Mouse (Mus musculus): ENCODE results near the gene Rapsn.
A peak's percentile ranks its signal among the peaks of the same experiment; 100 is the strongest.

The Rapsn gene

GRCm38 (mm10) chr2:91053181-91053933 is 17.9 kb downstream of the Rapsn start:
- peak; percentile 8; the same call in 1 of the 2 replicates for ATAC-seq (ENCODE audit: low TSS enrichment)

GRCm38 (mm10) chr2:91053934-91054382 is 18.5 kb downstream of the Rapsn start, which contains the start of gene Psmc3:
Gene Psmc3, plus strand, starts transcription at chr2:91054009.
- peak; percentile 97 for ATAC-seq (ENCODE audit: low TSS enrichment)

GRCm38 (mm10) chr2:91058435-91058834 is 23.0 kb downstream of the Rapsn start:
- ATAC-seq (ENCODE audit: low TSS enrichment): no peak

- no peak for ATAC-seq (ENCODE audit: low TSS enrichment)
These were observed 24.0 kb downstream of the Rapsn start for GRCm38 (mm10) chr2:91059376-91059775.

- peak; percentile 79 for ATAC-seq (ENCODE audit: low TSS enrichment)
These were observed 25.3 kb downstream of the Rapsn start for GRCm38 (mm10) chr2:91060544-91061355.

GRCm38 (mm10) chr2:91061849-91062481 is 26.5 kb downstream of the Rapsn start:
- ATAC-seq (ENCODE audit: low TSS enrichment): no peak

GRCm38 (mm10) chr2:91062779-91063606 is 27.6 kb downstream of the Rapsn start:
- ATAC-seq (ENCODE audit: low TSS enrichment): no peak

GRCm38 (mm10) chr2:91064211-91064610 is 28.8 kb downstream of the Rapsn start:
- ATAC-seq (ENCODE audit: low TSS enrichment): no peak

- ATAC-seq (ENCODE audit: low TSS enrichment): no peak
These were observed 30.1 kb downstream of the Rapsn start for GRCm38 (mm10) chr2:91065544-91065943.

- no peak for ATAC-seq (ENCODE audit: low TSS enrichment)
These were observed 31.0 kb downstream of the Rapsn start for GRCm38 (mm10) chr2:91066455-91066854.

GRCm38 (mm10) chr2:91068162-91068871 is 32.9 kb downstream of the Rapsn start:
- ATAC-seq (ENCODE audit: low TSS enrichment): no peak

GRCm38 (mm10) chr2:91068872-91069165 is 33.4 kb downstream of the Rapsn start:
- no peak for ATAC-seq (ENCODE audit: low TSS enrichment)

- ATAC-seq (ENCODE audit: low TSS enrichment): no peak
These were observed 34.0 kb downstream of the Rapsn start for GRCm38 (mm10) chr2:91069306-91070000.

GRCm38 (mm10) chr2:91070076-91070800 is 34.8 kb downstream of the Rapsn start, which contains the start of gene Slc39a13:
Gene Slc39a13, minus strand, starts transcription at chr2:91070417.
- peak; percentile 86 for ATAC-seq (ENCODE audit: low TSS enrichment)

- ATAC-seq (ENCODE audit: low TSS enrichment): no peak
These were observed 35.6 kb downstream of the Rapsn start for GRCm38 (mm10) chr2:91071059-91071458.

GRCm38 (mm10) chr2:91072092-91072491 is 36.7 kb downstream of the Rapsn start:
- ATAC-seq (ENCODE audit: low TSS enrichment): no peak

GRCm38 (mm10) chr2:91077957-91078313 is 42.5 kb downstream of the Rapsn start:
- no peak for ATAC-seq (ENCODE audit: low TSS enrichment)

- ATAC-seq (ENCODE audit: low TSS enrichment): peak; percentile 48
These were observed 43.0 kb downstream of the Rapsn start for GRCm38 (mm10) chr2:91078314-91079025.

GRCm38 (mm10) chr2:91079026-91079384 is 43.6 kb downstream of the Rapsn start:
- no peak for ATAC-seq (ENCODE audit: low TSS enrichment)
